Mouse (Mus musculus) adipocyte (in vitro differentiated cells): ENCODE measurements at regions not wholly inside any gene's neighbourhood (a gene's known extent, or its start where the extent isn't known, plus 50 kb on each side); places are given as distances from the start of the nearest gene placed in this dataset.
A peak's percentile ranks its signal among the peaks of the same experiment; 100 is the strongest.
"Not testable (repeated sequence)": the region's sequence is repeated elsewhere in the genome, so short reads cannot be mapped to it uniquely, and the experiment has no call there.

Source experiments
- DNase-seq: peaks from one replicate; pipeline ENCODE4 v3.0.0-alpha.2; 2016; ENCODE audit warnings: low spot score

DNA sequence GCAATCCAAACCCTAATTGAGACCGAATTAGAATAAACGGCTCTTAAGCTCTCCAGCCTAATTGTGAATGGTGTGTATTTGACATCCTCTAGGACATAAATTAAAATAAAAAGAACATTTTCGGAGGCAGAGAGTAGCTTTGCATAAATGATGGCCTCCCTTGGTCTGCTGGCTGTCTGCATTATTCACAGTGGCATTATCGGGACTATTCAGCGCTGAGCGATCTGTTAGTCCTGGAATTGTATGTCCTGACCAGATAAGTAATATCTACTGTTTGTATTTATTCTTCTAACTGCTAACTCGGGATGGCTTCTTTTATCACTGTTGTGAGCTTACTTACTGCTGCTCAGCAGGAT lies 299.6 kb downstream of the Chl1 start:
- no peak for DNase-seq

DNA sequence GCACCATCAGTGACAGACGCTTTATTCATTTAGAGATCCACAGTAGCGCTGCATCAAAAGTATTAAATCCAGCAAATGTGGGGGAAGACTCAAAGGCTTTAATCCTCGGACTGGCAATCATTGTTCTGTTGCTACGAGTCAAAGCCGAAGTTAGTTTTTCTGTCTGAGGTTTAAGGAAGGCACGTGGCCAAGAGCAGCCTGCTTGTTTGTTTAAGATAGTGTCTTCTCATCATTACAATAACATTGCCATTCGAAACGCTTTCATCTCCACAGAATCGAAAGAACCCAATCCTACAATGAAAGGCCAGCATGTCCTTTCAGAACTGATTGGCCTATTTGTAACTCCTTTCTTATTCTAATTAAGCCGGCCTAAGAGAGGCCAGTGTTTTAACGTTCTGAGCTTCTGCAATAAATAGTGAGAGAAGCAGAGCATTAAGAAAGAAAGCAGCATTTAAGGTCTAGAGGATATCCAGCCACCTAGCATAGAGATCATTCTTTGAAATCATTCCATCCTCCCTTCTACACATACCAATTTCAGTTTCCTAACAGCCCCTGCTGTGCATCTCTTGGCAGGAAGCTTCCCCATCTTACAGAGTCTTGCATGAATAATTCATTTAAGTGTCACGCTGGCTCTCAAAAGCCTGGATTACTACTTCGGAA lies 300.1 kb downstream of the Chl1 start:
- DNase-seq: no peak

DNA sequence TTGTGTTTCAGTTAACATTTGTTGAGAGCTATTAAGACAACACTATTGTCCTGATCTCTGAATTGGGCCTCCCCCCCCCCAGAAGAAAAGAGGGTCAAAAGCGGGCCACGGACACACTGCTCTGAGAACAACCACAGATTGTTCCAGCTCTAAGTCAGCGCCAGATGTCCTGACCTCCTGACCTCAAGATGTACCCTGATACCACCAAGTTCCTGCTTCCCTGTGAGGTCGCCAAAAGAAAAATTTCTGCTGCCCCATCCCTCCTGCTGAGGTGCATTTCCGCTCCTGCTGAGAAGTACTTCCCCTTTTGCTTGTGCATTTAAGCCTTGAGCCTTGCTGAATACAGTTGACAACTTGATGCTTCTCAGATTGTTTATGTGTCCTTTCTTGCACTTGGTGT lies 306.0 kb downstream of the Chl1 start:
- not testable (repeated sequence) for DNase-seq

DNA sequence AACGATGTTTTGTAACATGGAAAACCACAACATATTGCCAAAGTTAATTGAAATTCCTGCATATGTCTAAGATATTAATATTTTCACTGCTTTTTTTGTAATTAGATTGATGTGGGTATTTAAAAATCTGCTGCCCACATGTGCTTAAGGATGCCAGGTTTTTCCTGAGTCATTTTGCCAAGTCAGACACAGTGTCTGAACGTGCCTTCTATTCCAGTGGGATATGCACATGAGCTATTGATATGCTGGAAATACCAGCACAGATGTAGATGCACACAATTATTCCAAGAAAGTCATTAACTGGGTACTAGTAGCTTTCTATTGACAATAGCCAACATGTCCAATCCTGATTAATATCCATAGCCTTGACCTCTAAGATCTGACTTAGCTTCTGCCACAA lies 315.7 kb downstream of the Chl1 start:
- no peak for DNase-seq

DNA sequence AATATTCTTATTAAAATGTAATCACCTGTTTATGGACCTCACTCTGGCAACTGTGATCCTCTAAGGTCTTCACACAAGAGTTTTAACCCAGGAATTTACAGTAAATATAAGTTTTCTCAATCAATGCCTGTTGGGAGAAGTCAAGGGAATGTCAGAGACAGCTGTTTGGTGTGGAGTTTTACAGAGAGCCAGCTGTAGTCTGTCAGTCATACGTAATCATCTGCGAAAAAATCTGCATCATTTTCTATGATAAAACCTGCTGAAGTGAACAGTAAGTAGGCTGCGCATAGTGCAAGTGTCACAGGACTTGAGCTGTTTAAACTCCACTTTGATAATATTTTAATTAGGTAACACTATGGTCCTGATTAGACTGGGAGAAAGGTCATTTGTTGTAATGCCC lies 317.2 kb downstream of the Chl1 start:
- DNase-seq: no peak

- DNase-seq: no peak
Measured at GRCm38 (mm10) chr6:103828866-103829265, 318.5 kb downstream of the Chl1 start.

- DNase-seq: no peak
Measured at GRCm38 (mm10) chr6:103832301-103832700, 321.9 kb downstream of the Chl1 start.

- no peak for DNase-seq
Measured at GRCm38 (mm10) chr6:103832808-103833207, 322.4 kb downstream of the Chl1 start.

- DNase-seq: peak; percentile 15
Measured at GRCm38 (mm10) chr6:103833501-103834132, 323.2 kb downstream of the Chl1 start.

DNA sequence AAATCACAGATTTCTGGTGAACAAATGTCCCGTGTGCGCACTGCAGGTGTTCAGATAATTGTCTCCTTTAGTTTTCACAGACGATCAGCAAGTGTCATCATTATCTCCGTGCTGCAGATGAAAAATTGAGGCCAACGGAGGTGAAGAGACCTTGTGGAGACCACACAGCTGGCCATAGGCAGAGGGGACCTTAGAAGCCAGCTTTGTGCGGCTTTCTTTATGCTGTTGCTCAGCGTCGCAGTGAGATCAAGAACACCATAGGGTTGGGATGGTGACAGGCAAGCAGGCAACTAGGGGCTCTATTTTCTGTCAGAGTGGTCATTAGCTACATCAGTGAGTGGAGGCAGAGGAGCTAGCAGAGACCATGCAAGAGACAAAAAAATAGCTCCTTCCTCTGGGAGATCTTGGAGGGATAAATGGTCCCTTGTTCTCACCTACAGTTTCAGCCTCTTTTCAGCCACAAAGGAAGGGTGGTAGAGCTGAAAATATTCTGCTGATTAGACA lies 324.4 kb downstream of the Chl1 start:
- DNase-seq: no peak

GRCm38 (mm10) chr6:103859787-103860186 lies 349.4 kb downstream of the Chl1 start:
- DNase-seq: no peak

DNA sequence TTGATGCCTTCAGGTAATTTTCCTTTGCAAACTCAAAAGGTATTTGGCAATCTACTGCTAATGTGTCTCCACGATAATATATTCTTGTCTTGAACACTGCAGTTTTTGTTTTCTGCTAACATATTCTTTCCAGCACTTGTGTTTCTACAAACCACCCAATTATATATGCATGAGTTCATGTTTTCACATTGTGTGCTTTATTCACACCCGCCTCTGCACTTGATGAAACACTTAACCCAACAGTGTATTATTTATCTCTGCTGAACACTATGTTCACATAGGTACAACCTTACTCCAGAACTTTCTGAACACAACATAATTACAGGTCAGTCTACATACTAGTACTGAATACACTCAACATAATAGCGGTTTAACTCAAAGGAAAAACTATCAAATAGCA lies 383.1 kb downstream of the Chl1 start:
- DNase-seq: no peak

DNA sequence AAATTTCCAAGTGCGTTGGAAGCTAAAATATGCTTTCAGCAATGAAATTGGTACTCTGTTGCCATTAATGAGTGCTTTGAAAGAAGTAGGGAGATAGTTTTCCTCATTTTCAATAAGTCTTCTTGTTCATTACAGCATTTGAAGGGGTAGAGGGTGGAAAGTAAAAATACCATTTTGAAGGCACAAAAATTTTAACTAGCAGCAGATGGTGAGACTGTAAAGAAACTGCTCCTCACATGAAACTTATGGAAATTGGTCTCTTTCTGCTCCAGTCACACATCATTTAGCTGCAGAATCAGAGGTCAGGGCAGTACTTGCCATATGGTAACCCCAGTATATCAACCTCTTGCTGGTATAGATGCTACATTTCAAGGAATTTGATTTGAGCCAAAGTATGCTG lies 414.1 kb downstream of the Chl1 start:
- no peak for DNase-seq

GRCm38 (mm10) chr6:103927094-103927493 lies 416.7 kb downstream of the Chl1 start:
- DNase-seq: no peak

DNA sequence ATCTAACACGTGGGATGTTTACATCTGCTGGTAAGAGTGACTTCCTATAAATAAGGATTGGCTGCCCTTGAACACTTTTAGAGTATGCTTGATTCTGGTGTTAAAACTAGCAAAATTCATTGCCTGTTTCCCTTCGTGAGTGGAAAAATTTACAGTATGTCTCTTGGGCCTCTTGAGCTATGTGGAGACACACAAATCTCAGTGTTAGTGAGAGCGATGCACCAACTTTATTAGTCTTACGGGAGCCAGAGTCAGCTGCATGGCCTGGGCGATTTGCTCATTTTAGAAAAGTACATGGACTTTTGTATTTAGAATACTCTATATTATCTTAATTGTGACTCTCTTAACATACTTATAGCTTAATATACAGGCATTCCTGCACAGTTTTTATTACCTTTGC lies 430.0 kb downstream of the Chl1 start:
- no peak for DNase-seq

DNA sequence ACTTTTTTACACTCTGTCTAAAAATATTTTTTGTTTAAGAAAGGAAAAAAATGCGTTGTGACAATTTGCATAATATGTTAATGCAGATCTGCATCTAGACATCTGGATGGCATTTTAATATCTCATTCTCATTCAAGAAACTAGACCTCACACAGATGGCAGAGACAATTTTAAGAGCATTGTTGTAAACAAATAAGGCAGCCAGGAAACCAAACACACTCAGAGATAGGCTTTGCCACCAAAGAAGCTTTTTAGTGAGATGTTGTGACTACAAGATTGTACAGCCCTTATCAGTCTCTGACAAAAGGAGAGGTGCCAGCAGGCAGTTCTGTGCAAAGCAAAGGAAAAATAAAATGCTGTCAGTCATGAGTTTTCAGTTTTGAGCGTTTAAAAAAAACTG lies 434.0 kb downstream of the Chl1 start:
- DNase-seq: no peak

- no peak for DNase-seq
Measured at GRCm38 (mm10) chr6:103947474-103947873, 437.1 kb downstream of the Chl1 start.

GRCm38 (mm10) chr6:103953134-103953771 lies 442.9 kb downstream of the Chl1 start:
- DNase-seq: no peak

DNA sequence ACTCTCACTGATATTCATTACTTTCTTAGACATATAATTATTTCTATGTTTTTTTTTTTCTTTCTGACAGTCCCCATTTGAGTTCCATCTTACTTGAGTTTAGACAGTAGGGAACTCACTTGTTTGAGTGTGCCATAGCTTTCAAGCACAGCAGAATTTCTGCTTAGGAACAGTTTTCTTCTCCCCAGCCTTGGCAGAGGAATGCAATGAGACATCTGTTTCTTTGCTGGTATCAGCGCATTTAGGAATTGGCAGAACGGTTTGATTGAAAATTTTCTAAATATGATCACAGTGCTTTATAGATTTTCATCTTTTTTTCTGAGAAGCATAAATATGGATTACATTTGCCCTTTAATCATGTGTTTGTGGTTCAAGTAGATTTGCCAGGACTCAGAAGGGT lies 448.6 kb downstream of the Chl1 start:
- no peak for DNase-seq

- DNase-seq: no peak
Measured at GRCm38 (mm10) chr6:103967811-103968420, 457.5 kb downstream of the Chl1 start.

DNA sequence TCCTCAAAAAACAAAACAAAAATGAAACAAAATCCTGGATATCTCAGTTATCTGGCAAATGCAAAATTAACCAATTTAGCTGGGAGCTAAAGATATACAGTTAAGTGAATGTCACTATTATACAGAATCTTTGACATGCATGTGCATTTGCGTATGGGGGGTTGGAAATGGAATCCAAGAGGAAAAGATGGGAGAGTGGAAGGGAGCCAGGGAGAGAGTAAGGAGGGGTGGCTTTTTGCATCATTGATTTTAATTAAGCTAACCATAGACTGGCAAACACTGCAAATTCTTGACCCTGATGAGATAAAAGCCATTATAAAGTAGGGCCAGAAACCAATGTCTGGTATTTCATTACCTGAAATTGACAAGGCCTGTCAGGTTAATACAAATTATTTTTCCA lies 488.8 kb downstream of the Chl1 start:
- DNase-seq: no peak

DNA sequence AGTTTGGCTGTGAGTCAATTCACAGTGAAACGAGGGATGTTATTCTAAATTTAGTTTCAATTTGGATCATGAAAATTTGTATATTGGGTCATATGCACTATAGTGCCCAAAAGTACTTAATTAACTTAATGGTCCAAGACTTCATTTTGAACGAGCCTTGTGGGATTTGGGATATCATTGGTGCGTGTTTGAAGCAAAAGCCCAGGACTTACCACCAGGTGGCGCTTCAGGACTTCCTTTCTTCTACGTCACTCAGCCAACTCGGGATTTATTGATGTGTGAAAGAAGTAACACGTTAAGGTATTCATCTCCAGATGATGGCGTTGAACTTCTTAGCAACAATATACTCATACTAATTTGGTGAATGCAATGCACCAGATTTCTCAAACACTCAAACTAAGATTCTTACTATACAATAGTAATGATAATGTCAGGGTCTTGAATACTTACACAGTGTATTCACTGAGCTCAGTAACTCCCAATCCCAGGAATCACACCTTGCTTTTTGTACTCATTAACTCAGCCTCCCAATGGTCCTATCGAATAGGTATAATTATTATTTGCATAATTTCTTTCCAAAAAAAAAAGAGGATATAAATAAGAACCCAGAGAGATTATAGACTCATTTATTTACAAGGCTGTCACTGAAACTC lies 464.0 kb upstream of the Cntn6 start:
- DNase-seq: peak; percentile 63

- no peak for DNase-seq
Measured at GRCm38 (mm10) chr6:104038853-104039252, 453.7 kb upstream of the Cntn6 start.
